Mouse (Mus musculus) intestine, embryonic 14.5 days (tissue): ENCODE data around the gene Tom1l2. TPM values are rescaled to one million over a fixed set of nuclear protein-coding genes. Genes with fewer than 3 reads are reported as not detected.

Experiments
- ATAC-seq: fragments of 200-750 bp; cut with Nextera tagmentation; replicated peaks from 2 replicates; pipeline ENCODE4 v1.8.0; 2017; ENCODE audit warnings: low read depth, moderate number of reproducible peaks, moderate TSS enrichment, moderate library complexity; ENCODE audit not compliant: low FRiP score, low TSS enrichment
- DNase-seq: peaks from one replicate; pipeline ENCODE4 v3.0.0-alpha.2; 2018; ENCODE audit warnings: low spot score
- H3K27ac ChIP-seq: fragments of 300-500 bp; sonication (generic); 2 replicates; pipeline ENCODE4 v1.5.1; 2014; ENCODE audit warnings: low read depth, mild to moderate bottlenecking, control low read depth
- H3K27me3 ChIP-seq: fragments of 300-500 bp; sonication (generic); replicated peaks from 2 replicates; pipeline ENCODE4 v1.6.1; 2014; ENCODE audit warnings: low read length, control low read depth; ENCODE audit not compliant: control insufficient read depth, insufficient read depth
- H3K36me3 ChIP-seq: fragments of 300-500 bp; sonication (generic); 2 replicates; pipeline ENCODE4 v1.6.1; 2014; ENCODE audit warnings: low read length, control low read depth; ENCODE audit not compliant: control insufficient read depth, insufficient read depth
- H3K4me1 ChIP-seq: fragments of 300-500 bp; sonication (generic); replicated peaks from 2 replicates; pipeline ENCODE4 v1.6.1; 2014; ENCODE audit warnings: low read length, control low read depth, mixed read lengths; ENCODE audit not compliant: control insufficient read depth, insufficient read depth
- H3K4me2 ChIP-seq: fragments of 300-500 bp; sonication (generic); 2 replicates; pipeline ENCODE4 v1.6.1; 2014; ENCODE audit warnings: low read length
- H3K4me3 ChIP-seq: fragments of 300-500 bp; sonication (generic); 2 replicates; pipeline ENCODE4 v1.5.1; 2014; ENCODE audit warnings: low read depth, low read length, control low read depth, mixed read lengths
- H3K9ac ChIP-seq: fragments of 300-500 bp; sonication (generic); 2 replicates; pipeline ENCODE4 v1.6.1; 2014; ENCODE audit warnings: mild to moderate bottlenecking, low read length
- H3K9me3 ChIP-seq: fragments of 300-500 bp; sonication (generic); 2 replicates; pipeline ENCODE4 v1.6.1; 2016; ENCODE audit warnings: low read length, control low read depth; ENCODE audit not compliant: control insufficient read depth
- WGBS: fragments of 180-500 bp; shearing (Covaris S2); extraction: QIAGEN DNeasy Blood & Tissue Kit; methylation state at CpG from one replicate; pipeline ENCODE4 v1.1.7; 2014; 5-methylcytosine and 5-hydroxymethylcytosine counted together
- polyA plus RNA-seq: library from polyadenylated mRNA; unstranded; fragments of >200 nt; fragmentation: Nextera tagmentation; extraction: Ambion mirVana; gene quantifications from 2 replicates; pipeline ENCODE4 v1.2.1, GENCODE M21; 2014

The Tom1l2 gene
- polyA plus RNA-seq, 1 experiment from 2014 or later: 19.4 TPM

DNA sequence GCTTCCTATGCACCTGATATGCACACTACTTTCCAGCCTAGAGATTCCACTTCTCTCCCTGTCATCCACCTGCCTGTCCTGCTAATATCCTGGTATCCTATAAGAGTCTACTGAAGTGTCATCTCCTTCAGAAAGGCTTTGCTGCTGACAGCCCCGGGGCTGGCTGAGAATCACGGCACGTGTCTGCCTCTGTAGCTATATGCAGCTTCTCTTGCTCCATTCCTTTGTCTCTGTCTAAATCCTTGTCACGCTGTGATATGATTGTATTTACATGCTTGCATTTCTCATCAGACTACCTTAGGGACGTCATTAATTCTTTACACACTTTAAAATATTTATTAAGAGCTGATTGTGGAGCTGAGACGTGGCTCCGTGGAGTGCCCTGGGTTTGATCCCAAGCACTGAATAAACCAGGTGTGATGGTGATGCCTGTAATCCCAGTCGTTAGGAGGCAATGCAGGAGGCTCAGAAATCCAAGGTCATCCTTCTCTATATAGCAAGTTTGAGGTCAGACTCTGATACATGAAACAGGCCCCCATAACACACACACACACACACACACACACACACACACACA, 75.5 kb downstream of the Tom1l2 start:
- DNase-seq (no peak), ATAC-seq (no peak)
- Histone ChIP-seq H3K4me1 (peaks cover 46% of the 10 kb centered on the region), H3K9ac (no peak overlapping the region), H3K4me2 (0 out of 2 replicates have a peak overlapping the region, but pooled peaks have one; percentile 15), H3K36me3 (no peaks in the 10 kb centered on the region), H3K9me3 (no peaks in the 10 kb centered on the region), H3K4me3 (no peak overlapping the region), H3K27me3 (no peaks in the 10 kb centered on the region), H3K27ac (peak overlapping the region; percentile 79)
- 33% methylated on average over 8 of the region's 8 CpGs for WGBS

DNA sequence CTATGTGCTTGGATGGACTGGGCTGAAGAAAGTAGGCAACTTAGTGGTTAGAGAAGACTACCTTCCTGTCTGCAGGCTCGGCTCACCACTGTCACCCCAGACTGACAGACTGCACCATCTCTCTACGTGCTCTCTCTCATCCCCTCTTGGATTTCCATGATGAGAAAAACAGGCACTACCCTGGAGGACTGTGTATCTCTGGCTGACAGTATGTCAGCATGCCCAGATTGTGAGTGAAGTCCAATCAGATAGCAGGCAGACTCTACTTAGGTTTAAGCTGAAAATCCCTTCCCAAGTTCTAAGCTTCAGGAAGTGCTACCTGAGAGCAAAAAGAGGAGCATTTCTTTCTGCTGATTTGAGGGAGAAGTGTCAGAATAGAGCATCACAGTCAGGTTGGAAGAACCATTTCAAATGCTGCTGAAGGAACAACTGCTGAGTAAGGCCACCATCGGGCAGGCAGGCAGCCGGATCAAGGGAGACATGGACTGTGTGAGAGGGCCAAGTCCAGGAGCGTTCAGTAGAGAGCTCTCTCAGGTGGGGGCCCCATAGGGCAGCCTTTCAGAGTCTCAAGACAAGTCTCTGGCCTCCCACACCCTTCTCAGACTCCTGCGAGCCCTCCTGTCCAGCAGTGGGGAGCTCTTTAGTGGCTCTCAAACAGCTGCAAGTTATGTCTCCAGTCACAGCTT, 76.2 kb downstream of the Tom1l2 start:
- H3K4me3 ChIP-seq: no peak overlapping the region
- H3K4me1 ChIP-seq: peaks cover 51% of the 10 kb centered on the region
- peak overlapping the region; percentile 79 for H3K27ac ChIP-seq
- no peaks in the 10 kb centered on the region for H3K9me3 ChIP-seq
- WGBS: 68% methylated on average over 6 of the region's 6 CpGs
- H3K36me3 ChIP-seq: no peaks in the 10 kb centered on the region
- no peak overlapping the region for H3K9ac ChIP-seq
- H3K4me2 ChIP-seq: no peak overlapping the region
- no peaks in the 10 kb centered on the region for H3K27me3 ChIP-seq
- ATAC-seq (no peak), DNase-seq (no peak)

DNA sequence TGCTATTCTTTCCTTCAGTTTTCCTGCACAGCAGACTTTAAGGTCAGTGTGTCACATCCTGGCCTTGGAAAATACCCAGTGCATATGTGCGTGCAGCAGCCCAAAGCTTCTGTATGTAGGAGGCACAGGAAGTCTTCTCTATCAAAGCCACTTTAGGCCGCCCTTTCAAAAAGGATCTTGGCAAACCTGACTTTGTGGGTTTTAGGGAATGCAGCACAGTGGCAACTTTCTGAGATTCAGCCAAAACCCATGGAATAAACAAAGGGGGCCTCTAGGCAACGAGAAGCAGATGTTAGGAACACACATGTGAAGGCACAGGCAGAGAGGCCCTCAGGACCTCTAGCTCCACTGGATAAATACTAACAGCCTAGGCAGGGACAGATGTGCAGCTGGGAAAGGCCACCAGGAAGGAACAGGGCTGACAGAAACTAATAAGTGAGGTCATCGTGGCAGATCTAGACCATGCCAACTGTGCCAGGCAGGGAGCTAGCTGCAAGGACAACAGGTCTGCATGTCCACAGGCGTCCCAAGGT, 79.4 kb downstream of the Tom1l2 start:
- Histone ChIP-seq H3K4me2 (no peak overlapping the region), H3K4me3 (no peak overlapping the region), H3K27me3 (no peaks in the 10 kb centered on the region), H3K9ac (no peak overlapping the region), H3K9me3 (no peaks in the 10 kb centered on the region), H3K36me3 (0 out of 2 replicates have a peak, but pooled peaks cover 6% of the 10 kb centered on the region), H3K4me1 (peaks cover 33% of the 10 kb centered on the region), H3K27ac (peak overlapping the region; percentile 73)
- WGBS: 41% methylated on average over 5 of the region's 5 CpGs
- no peak for DNase-seq
- no peak for ATAC-seq

DNA sequence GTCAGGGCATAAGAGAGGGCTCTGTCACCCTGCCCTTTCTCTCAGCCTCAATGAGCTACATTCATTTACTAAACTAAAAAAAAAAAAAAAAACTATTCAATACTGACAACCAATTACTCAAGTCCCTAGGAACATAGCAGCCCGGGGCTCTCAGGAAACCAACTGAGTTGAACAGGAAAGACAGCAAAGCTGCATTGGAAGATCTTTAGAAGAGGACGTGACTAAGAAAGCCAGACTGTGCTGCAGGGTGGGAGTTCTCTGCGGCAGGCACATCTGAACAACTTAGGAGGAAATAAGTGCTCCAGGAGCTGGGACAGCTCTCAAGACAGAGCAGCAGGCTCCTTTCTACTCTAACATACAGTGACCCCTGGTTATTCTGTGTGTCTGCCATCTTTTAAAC, 84.1 kb downstream of the Tom1l2 start:
- H3K9me3 ChIP-seq: no peaks in the 10 kb centered on the region
- no peak overlapping the region for H3K4me3 ChIP-seq
- no peaks in the 10 kb centered on the region for H3K27me3 ChIP-seq
- 59% methylated on average over 3 of the region's 3 CpGs for WGBS
- ATAC-seq (no peak), DNase-seq (no peak)
- H3K4me2 ChIP-seq: no peak overlapping the region
- H3K27ac ChIP-seq: no peak overlapping the region
- peaks cover 14% of the 10 kb centered on the region for H3K4me1 ChIP-seq
- no peak overlapping the region for H3K9ac ChIP-seq
- H3K36me3 ChIP-seq: 0 out of 2 replicates have a peak, but pooled peaks cover 6% of the 10 kb centered on the region

DNA sequence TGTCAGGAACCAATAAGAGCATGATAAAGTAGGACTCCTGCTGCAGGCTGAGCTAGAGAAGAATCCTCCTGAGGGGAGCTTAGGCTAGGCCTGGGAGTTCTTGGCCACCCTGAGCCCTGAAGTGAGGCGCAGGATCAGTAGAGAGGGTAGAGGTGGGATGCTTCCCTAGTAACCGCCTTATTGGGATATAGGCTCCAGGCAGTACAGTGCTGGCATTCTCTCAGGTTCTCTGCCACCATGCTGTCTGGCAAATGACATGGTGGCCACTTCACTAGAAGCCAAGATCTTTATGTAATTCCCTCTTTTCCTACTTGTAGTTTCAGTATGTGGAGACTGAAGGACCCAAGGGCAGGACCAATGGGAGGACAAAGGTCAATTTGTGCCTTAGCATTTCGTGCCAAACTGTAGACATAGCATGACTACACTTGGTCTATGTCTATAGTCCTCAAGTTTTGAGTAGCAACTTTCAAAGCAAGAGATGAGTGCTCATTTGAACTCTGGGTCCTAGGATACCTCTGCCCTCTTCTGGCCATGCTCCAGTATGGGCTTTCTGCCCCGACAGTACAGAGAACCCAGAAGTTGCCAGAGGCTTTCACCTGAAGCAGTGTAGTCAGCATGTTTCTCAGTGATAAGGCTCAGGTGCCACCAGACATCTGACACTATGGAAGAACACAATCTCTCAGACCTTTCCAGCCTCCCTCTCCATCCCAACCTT, 87.3 kb downstream of the Tom1l2 start:
- H3K27ac ChIP-seq: no peak overlapping the region
- H3K9me3 ChIP-seq: no peaks in the 10 kb centered on the region
- 0 out of 2 replicates have a peak, but pooled peaks cover 8% of the 10 kb centered on the region for H3K36me3 ChIP-seq
- H3K27me3 ChIP-seq: no peaks in the 10 kb centered on the region
- H3K4me1 ChIP-seq: no peaks in the 10 kb centered on the region
- no peak overlapping the region for H3K4me3 ChIP-seq
- no peak overlapping the region for H3K4me2 ChIP-seq
- H3K9ac ChIP-seq: no peak overlapping the region
- no peak for ATAC-seq
- 88% methylated on average over 4 of the region's 4 CpGs for WGBS
- no peak for DNase-seq

DNA sequence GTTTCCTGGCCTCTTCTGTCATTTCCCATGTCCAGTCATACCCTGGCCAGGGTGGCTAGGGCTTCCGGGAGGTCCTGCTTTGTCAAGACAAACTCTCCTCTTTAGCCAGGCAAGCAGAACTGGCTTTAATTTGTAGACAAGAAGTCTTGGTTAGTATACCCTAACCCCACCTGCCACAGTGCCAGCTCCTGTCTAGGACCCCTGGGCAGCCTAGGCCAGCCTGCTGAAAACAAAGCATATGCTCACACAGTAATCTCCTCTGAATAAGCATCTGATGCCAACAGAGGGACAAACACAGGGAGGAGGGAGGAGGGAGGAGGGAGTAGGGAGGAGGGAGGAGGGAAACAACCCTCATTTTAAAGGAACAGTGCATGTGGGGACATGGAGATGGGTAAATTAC, 88.1 kb downstream of the Tom1l2 start:
- Histone ChIP-seq H3K27me3 (no peaks in the 10 kb centered on the region), H3K4me3 (no peak overlapping the region), H3K9ac (no peak overlapping the region), H3K27ac (no peak overlapping the region), H3K9me3 (no peaks in the 10 kb centered on the region), H3K4me1 (no peaks in the 10 kb centered on the region), H3K4me2 (no peak overlapping the region), H3K36me3 (0 out of 2 replicates have a peak, but pooled peaks cover 2% of the 10 kb centered on the region)
- DNase-seq (no peak), ATAC-seq (no peak)
- 86% methylated on average over 1 of the region's 1 CpGs for WGBS

DNA sequence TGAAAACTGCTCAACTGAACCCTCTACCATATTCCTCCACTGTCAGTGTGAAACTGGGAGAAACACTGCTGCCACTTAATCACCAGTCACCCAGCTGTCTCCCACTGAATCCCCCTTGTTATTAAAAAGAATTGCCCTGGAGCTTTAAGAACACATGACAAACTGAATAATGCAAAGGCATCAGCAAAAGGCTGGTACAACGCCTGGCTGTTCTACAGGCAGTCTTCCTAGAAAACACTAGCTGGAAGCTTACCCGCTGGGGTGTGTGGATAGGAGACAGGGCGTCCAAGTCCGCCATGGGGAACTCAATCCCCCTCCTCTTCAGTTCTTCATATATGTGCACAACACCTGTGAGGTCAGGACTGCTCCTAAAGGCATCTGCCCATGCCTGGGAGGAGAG, 90.3 kb downstream of the Tom1l2 start:
- WGBS: 87% methylated on average over 4 of the region's 4 CpGs
- Histone ChIP-seq H3K9me3 (no peaks in the 10 kb centered on the region), H3K4me1 (no peaks in the 10 kb centered on the region), H3K27ac (no peak overlapping the region), H3K4me3 (no peak overlapping the region), H3K27me3 (no peaks in the 10 kb centered on the region), H3K36me3 (peaks cover 14% of the 10 kb centered on the region), H3K4me2 (no peak overlapping the region), H3K9ac (no peak overlapping the region)
- DNase-seq (no peak), ATAC-seq (no peak)

DNA sequence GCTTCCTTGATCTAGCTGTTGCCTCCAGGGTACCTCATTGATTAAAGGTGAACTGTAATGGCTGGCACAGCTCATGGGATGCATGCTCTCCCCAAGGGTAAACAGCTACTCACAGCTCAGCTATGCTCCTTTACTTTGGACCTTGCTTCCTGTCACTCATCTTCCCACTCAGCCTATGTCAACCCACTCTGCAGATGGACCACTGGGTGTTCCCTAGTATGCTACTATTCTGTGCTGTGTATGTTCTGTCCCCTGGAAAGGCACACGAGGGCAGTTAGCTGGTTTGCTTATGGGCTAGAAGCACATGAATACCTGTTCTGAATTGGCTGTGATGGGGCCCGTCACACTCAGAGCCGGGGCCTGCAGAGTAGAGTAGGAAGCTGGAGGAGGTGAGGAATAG, 92.0 kb downstream of the Tom1l2 start:
- no peaks in the 10 kb centered on the region for H3K9me3 ChIP-seq
- no peak overlapping the region for H3K27ac ChIP-seq
- no peak overlapping the region for H3K4me2 ChIP-seq
- ATAC-seq: no peak
- H3K9ac ChIP-seq: no peak overlapping the region
- H3K4me3 ChIP-seq: no peak overlapping the region
- no peak for DNase-seq
- H3K4me1 ChIP-seq: peaks cover 7% of the 10 kb centered on the region
- H3K27me3 ChIP-seq: no peaks in the 10 kb centered on the region
- H3K36me3 ChIP-seq: peaks cover 19% of the 10 kb centered on the region
- 90% methylated on average over 3 of the region's 3 CpGs for WGBS
